Mouse (Mus musculus) kidney, embryonic 16.5 days (tissue): ENCODE measurements at regions not wholly inside any gene's neighbourhood (a gene's known extent, or its start where the extent isn't known, plus 50 kb on each side); places are given as distances from the start of the nearest gene placed in this dataset.

ENCODE experiments used
- ATAC-seq: fragments of 200-750 bp; cut with Nextera tagmentation; 2 replicates; pipeline ENCODE4 v1.8.0; 2017; ENCODE audit warnings: moderate TSS enrichment; ENCODE audit not compliant: low FRiP score, low TSS enrichment
- H3K27ac ChIP-seq: fragments of 300-500 bp; sonication (generic); 2 replicates; pipeline ENCODE4 v1.5.1; 2014; ENCODE audit warnings: low read length
- H3K27me3 ChIP-seq: fragments of 300-500 bp; sonication (generic); 2 replicates; pipeline ENCODE4 v1.6.1; 2014; ENCODE audit warnings: low read length, control low read depth, mixed read lengths; ENCODE audit not compliant: insufficient read depth
- H3K36me3 ChIP-seq: fragments of 300-500 bp; sonication (generic); 2 replicates; pipeline ENCODE4 v1.6.1; 2014; ENCODE audit warnings: low read length, control low read depth, mixed read lengths; ENCODE audit not compliant: insufficient read depth
- H3K4me1 ChIP-seq: fragments of 300-500 bp; sonication (generic); 2 replicates; pipeline ENCODE4 v1.6.1; 2014; ENCODE audit warnings: low read length, control low read depth, mixed read lengths; ENCODE audit not compliant: insufficient read depth
- H3K4me2 ChIP-seq: fragments of 300-500 bp; sonication (generic); replicated peaks from 2 replicates; pipeline ENCODE4 v1.6.1; 2014; ENCODE audit warnings: low read depth, low read length
- H3K4me3 ChIP-seq: fragments of 300-500 bp; sonication (generic); 2 replicates; pipeline ENCODE4 v1.5.1; 2014; ENCODE audit warnings: mild to moderate bottlenecking, low read length
- H3K9ac ChIP-seq: fragments of 300-500 bp; sonication (generic); replicated peaks from 2 replicates; pipeline ENCODE4 v1.6.1; 2014; ENCODE audit warnings: low read length
- H3K9me3 ChIP-seq: fragments of 300-500 bp; sonication (generic); 2 replicates; pipeline ENCODE4 v1.6.1; 2016; ENCODE audit warnings: low read length, control low read depth
- WGBS: fragments of 180-500 bp; shearing (Covaris S2); extraction: QIAGEN DNeasy Blood & Tissue Kit; methylation state at CpG from one replicate; pipeline ENCODE4 v1.1.7; 2014; 5-methylcytosine and 5-hydroxymethylcytosine counted together

DNA sequence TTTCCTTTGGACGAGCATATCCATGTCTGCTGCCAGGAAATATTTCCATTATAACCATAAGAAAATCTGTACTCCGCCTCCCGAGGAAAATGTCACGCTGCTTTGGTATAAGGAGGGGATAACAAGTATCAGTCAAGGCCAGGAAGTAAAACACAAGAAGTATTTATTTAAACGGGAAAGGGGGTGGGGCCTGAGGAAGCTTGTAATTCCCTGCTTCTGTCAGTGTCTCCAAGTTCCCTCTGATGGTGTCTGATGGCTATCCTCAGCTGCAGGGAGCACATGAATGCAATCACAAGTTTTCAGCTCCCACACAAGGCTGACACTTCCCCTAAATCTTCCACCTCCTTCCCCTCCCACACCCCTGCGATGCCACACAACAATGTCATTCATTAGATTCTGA is 172.5 kb upstream of the Serpine2 start:
- Histone ChIP-seq H3K36me3 (no peaks in the 10 kb centered on the region), H3K4me3 (no peak overlapping the region), H3K9ac (no peak overlapping the region), H3K9me3 (no peaks in the 10 kb centered on the region), H3K27me3 (no peaks in the 10 kb centered on the region), H3K27ac (peak overlapping the region; percentile 44), H3K4me2 (no peak overlapping the region), H3K4me1 (peaks cover 10% of the 10 kb centered on the region)
- WGBS, result 24% methylated on average over 6 of the region's 6 CpGs
- ATAC-seq, result peak; percentile 64; the same call in 1 of the 2 replicates

GRCm38 (mm10) chr1:80033121-80033520 is 172.1 kb upstream of the Serpine2 start:
- peak overlapping the region; percentile 44 for H3K27ac ChIP-seq
- ATAC-seq, result no peak
- WGBS, result 38% methylated on average over 2 of the region's 2 CpGs

GRCm38 (mm10) chr1:80032464-80032863 is 171.5 kb upstream of the Serpine2 start:
- no peaks in the 10 kb centered on the region for H3K9me3 ChIP-seq

More at GRCm38 (mm10) chr1:80033121-80033520, 172.1 kb upstream of the Serpine2 start:
- Histone ChIP-seq H3K36me3 (no peaks in the 10 kb centered on the region), H3K4me3 (no peak overlapping the region), H3K9me3 (no peaks in the 10 kb centered on the region), H3K4me1 (peaks cover 10% of the 10 kb centered on the region), H3K4me2 (no peak overlapping the region), H3K9ac (no peak overlapping the region), H3K27me3 (no peaks in the 10 kb centered on the region)

GRCm38 (mm10) chr1:80030635-80031034 is 169.7 kb upstream of the Serpine2 start:
- no peaks in the 10 kb centered on the region for H3K27me3 ChIP-seq
- no peak overlapping the region for H3K9ac ChIP-seq
- H3K4me2 ChIP-seq, result no peak overlapping the region
- peaks cover 10% of the 10 kb centered on the region for H3K4me1 ChIP-seq
- ATAC-seq, result no peak
- H3K36me3 ChIP-seq, result no peaks in the 10 kb centered on the region
- H3K27ac ChIP-seq, result no peak overlapping the region
- H3K4me3 ChIP-seq, result no peak overlapping the region
- H3K9me3 ChIP-seq, result no peaks in the 10 kb centered on the region
- WGBS, result 53% methylated on average over 1 of the region's 1 CpGs

More at GRCm38 (mm10) chr1:80032464-80032863, 171.5 kb upstream of the Serpine2 start:
- H3K9ac ChIP-seq, result no peak overlapping the region
- ATAC-seq, result no peak
- H3K27me3 ChIP-seq, result no peaks in the 10 kb centered on the region
- peaks cover 10% of the 10 kb centered on the region for H3K4me1 ChIP-seq
- no peak overlapping the region for H3K4me3 ChIP-seq
- H3K27ac ChIP-seq, result no peak overlapping the region
- no peak overlapping the region for H3K4me2 ChIP-seq
- H3K36me3 ChIP-seq, result no peaks in the 10 kb centered on the region

DNA sequence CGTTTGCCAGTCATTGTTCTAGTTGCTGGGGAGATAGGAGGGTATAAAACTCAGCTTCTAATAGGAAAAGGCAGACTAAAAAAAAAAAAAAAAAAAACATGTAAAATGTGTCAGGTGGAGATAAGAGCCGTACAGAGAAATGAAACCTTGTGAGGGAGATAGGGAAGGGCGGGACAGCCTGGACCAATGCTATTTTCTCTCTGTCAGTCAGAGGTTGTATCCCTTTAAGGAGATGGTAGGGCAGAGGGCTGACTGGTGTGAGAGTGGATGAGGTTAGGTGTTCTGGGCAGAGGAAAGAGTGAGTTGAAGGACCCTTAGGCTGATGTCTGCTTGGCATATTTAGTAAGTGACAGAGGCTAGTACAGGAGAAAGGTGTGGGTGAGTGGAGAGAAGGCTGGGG is 169.2 kb upstream of the Serpine2 start:
- H3K9ac ChIP-seq, result no peak overlapping the region
- H3K27me3 ChIP-seq, result no peaks in the 10 kb centered on the region
- 84% methylated on average over 3 of the region's 3 CpGs for WGBS
- no peaks in the 10 kb centered on the region for H3K9me3 ChIP-seq
- no peaks in the 10 kb centered on the region for H3K36me3 ChIP-seq
- peaks cover 10% of the 10 kb centered on the region for H3K4me1 ChIP-seq
- no peak overlapping the region for H3K4me3 ChIP-seq
- H3K4me2 ChIP-seq, result no peak overlapping the region
- ATAC-seq, result no peak; the same call in 1 of the 2 replicates
- no peak overlapping the region for H3K27ac ChIP-seq

DNA sequence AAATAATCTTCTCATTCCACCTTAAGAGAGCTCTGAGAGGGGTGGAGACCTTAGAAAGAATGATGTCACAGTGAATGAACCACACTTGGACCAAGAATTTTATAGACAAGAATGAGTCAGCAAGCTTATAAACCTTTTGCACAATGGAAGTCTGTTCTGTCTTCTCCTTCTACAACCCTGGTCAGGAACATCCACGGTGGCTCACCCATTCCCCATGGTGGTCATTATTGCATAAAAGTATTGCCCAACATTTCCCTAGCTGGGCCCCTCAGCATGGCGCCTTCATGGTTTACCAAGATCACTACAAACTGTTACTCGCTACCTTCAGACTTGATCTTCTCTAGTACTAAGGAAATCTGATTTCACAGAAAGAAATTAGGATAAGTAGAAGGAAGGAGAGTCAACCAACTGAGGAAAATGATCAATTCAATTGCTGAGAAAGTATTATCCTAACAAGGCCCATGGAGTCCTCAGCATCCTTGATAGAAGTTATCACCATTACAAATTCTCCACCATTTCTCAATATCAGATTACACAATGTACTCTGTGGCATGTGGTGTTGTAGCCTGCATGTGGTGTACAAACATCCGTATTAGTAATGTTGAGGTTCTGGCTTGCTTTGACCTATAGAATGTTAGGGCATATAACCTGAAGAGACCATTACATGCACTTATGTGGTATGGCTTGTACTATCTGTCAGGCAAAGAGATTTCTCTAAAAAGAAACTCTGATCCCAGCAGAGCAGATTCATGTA is 165.1 kb upstream of the Serpine2 start:
- H3K4me2 ChIP-seq, result no peak overlapping the region
- H3K4me3 ChIP-seq, result no peak overlapping the region
- no peaks in the 10 kb centered on the region for H3K27me3 ChIP-seq
- no peak overlapping the region for H3K9ac ChIP-seq
- H3K9me3 ChIP-seq, result no peaks in the 10 kb centered on the region
- no peak for ATAC-seq
- no peak overlapping the region for H3K27ac ChIP-seq
- no peaks in the 10 kb centered on the region for H3K36me3 ChIP-seq
- no peaks in the 10 kb centered on the region for H3K4me1 ChIP-seq
- WGBS, result 90% methylated on average over 4 of the region's 4 CpGs

DNA sequence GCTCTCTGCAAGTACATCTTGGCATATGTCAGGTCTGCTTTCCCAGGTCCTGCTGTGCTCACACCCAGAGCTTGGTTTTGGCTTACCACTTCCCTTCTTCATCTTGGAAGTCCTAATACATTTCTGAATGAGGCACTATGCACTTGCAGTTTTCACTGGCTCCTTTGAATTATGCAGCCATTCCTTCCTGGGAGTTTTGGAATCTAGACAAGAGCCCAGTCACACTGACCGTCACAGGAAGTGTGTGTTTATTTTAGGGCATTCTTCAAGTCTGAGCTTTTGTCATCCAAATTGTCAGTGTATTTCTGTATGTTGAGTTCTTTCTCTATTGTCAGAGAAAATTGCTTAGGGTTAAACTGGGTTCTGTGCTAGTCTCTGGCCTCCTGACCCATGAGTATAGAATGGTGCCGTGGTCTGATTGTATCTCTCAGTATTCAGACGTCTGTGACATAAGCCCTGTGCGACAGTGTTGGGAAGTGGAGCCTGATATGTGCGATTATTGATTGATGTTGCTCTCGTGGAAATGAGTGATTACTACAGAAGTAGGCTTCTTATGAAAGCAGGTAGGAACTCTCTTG is 162.6 kb upstream of the Serpine2 start:
- WGBS, result 63% methylated on average over 6 of the region's 6 CpGs
- Histone ChIP-seq H3K4me2 (no peak overlapping the region), H3K4me1 (no peaks in the 10 kb centered on the region), H3K4me3 (no peak overlapping the region), H3K9ac (no peak overlapping the region), H3K9me3 (no peaks in the 10 kb centered on the region), H3K27me3 (no peaks in the 10 kb centered on the region), H3K36me3 (no peaks in the 10 kb centered on the region), H3K27ac (no peak overlapping the region)
- ATAC-seq, result no peak

DNA sequence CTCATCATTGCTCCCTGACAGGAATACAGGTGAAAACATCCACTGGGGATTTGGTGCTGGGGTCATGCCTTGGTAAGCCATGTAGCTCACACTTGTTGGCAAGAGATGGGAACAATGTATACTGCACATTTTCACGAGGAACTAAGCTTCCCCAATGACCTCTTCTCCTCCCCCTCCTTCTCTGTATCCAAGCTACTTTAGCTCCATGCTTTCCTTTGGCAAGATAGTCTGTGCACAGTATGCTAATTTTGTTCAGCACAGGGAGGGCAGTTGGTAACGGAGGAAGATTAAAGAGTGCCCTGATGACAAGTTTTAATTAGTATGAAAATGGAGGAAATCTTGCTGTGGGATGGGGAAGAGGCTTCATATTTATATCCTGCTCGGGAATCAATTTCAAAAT is 160.9 kb upstream of the Serpine2 start:
- Histone ChIP-seq H3K4me3 (no peak overlapping the region), H3K36me3 (no peaks in the 10 kb centered on the region), H3K4me2 (no peak overlapping the region), H3K9ac (no peak overlapping the region), H3K9me3 (no peaks in the 10 kb centered on the region), H3K27ac (no peak overlapping the region), H3K27me3 (no peaks in the 10 kb centered on the region), H3K4me1 (no peaks in the 10 kb centered on the region)
- ATAC-seq, result no peak
- WGBS, result 67% methylated on average over 3 of the region's 3 CpGs

DNA sequence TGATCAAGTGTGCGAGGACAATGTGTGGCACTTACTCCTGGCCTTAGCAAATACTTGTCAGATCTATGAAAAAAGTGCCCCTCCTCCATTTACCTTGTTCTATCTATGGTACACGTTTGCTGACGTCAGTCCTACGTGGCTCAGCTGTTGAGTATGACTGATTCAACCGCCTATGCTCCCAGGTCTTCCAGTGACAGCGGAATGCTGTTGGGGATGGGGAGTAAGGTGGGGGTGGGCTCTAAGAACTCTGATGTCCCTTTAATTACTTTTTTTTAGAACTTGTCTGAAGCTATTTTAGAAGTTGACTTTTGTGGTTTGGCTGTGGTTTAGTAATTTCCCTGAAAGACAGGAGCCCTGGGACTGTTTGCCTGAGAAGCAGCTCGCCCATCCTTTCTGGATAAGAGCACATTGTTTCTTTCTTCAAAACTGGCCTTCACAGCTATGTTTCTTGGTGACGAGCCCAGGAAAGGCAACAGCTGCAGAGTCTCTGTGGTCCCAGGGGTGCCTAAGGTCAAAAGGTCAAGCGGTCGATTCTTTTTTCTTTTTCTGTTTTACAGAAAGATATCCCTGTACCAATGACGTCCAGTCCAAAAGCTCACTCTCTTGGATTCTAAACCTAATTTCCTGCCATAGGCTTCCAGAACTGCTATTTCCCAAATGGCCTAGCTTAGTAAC is 157.5 kb upstream of the Serpine2 start:
- Histone ChIP-seq H3K9ac (no peak overlapping the region), H3K9me3 (no peaks in the 10 kb centered on the region), H3K27ac (0 out of 2 replicates have a peak overlapping the region, but pooled peaks have one; percentile 20), H3K27me3 (no peaks in the 10 kb centered on the region), H3K4me2 (no peak overlapping the region), H3K4me3 (no peak overlapping the region), H3K36me3 (no peaks in the 10 kb centered on the region), H3K4me1 (no peaks in the 10 kb centered on the region)
- WGBS, result 62% methylated on average over 11 of the region's 11 CpGs
- ATAC-seq, result peak; percentile 75; the same call in 1 of the 2 replicates

DNA sequence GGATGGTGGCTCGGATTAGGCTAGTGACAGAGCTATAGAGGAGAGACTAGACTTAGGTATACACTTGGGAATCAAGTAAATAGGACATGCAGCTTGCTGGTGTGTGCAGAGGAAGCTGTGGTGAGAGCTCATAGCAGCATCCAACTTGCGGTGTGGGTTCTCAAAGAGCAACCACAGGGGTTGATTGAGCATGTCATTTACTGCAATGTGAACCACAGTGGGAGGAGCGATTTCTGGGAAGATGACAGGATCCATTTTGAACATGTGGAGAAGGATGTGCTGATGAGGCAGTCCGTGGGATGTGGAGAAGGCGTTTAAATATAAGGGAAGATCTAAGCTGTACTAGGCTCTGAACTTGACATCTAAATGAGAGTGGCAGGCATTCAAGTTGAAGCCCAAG is 154.5 kb upstream of the Serpine2 start:
- H3K4me3 ChIP-seq, result no peak overlapping the region
- no peaks in the 10 kb centered on the region for H3K36me3 ChIP-seq
- H3K4me1 ChIP-seq, result no peaks in the 10 kb centered on the region
- no peaks in the 10 kb centered on the region for H3K27me3 ChIP-seq
- no peak overlapping the region for H3K4me2 ChIP-seq
- no peak overlapping the region for H3K27ac ChIP-seq
- H3K9me3 ChIP-seq, result no peaks in the 10 kb centered on the region
- H3K9ac ChIP-seq, result no peak overlapping the region
- 81% methylated on average over 5 of the region's 5 CpGs for WGBS
- ATAC-seq, result no peak
